Mouse (Mus musculus): Measurements from ENCODE around the gene Pigx.

GRCm38 (mm10) chr16:32108578-32108977 lies 9.0 kb upstream of the Pigx start:
- TF ChIP-seq CTCF (IDR thresholded peaks at IDR 0.05; ENCODE audit: extremely low read depth, insufficient read depth, insufficient read length, insufficient replicate concordance) (no peak), POLR2A (IDR thresholded peaks at IDR 0.05; ENCODE audit: low read depth, low read length) (no peak)
